Mouse (Mus musculus) intestine, embryonic 14.5 days (tissue): ENCODE data around the gene Sgsm1. TPM values are rescaled to one million over a fixed set of nuclear protein-coding genes. Genes with fewer than 3 reads are reported as not detected.

Experiments
- ATAC-seq: fragments of 200-750 bp; cut with Nextera tagmentation; replicated peaks from 2 replicates; pipeline ENCODE4 v1.8.0; 2017; ENCODE audit warnings: low read depth, moderate number of reproducible peaks, moderate TSS enrichment, moderate library complexity; ENCODE audit not compliant: low FRiP score, low TSS enrichment
- DNase-seq: peaks from one replicate; pipeline ENCODE4 v3.0.0-alpha.2; 2018; ENCODE audit warnings: low spot score
- H3K27ac ChIP-seq: fragments of 300-500 bp; sonication (generic); 2 replicates; pipeline ENCODE4 v1.5.1; 2014; ENCODE audit warnings: low read depth, mild to moderate bottlenecking, control low read depth
- H3K27me3 ChIP-seq: fragments of 300-500 bp; sonication (generic); replicated peaks from 2 replicates; pipeline ENCODE4 v1.6.1; 2014; ENCODE audit warnings: low read length, control low read depth; ENCODE audit not compliant: control insufficient read depth, insufficient read depth
- H3K36me3 ChIP-seq: fragments of 300-500 bp; sonication (generic); 2 replicates; pipeline ENCODE4 v1.6.1; 2014; ENCODE audit warnings: low read length, control low read depth; ENCODE audit not compliant: control insufficient read depth, insufficient read depth
- H3K4me1 ChIP-seq: fragments of 300-500 bp; sonication (generic); replicated peaks from 2 replicates; pipeline ENCODE4 v1.6.1; 2014; ENCODE audit warnings: low read length, control low read depth, mixed read lengths; ENCODE audit not compliant: control insufficient read depth, insufficient read depth
- H3K4me2 ChIP-seq: fragments of 300-500 bp; sonication (generic); 2 replicates; pipeline ENCODE4 v1.6.1; 2014; ENCODE audit warnings: low read length
- H3K4me3 ChIP-seq: fragments of 300-500 bp; sonication (generic); 2 replicates; pipeline ENCODE4 v1.5.1; 2014; ENCODE audit warnings: low read depth, low read length, control low read depth, mixed read lengths
- H3K9ac ChIP-seq: fragments of 300-500 bp; sonication (generic); 2 replicates; pipeline ENCODE4 v1.6.1; 2014; ENCODE audit warnings: mild to moderate bottlenecking, low read length
- H3K9me3 ChIP-seq: fragments of 300-500 bp; sonication (generic); 2 replicates; pipeline ENCODE4 v1.6.1; 2016; ENCODE audit warnings: low read length, control low read depth; ENCODE audit not compliant: control insufficient read depth
- WGBS: fragments of 180-500 bp; shearing (Covaris S2); extraction: QIAGEN DNeasy Blood & Tissue Kit; methylation state at CpG from one replicate; pipeline ENCODE4 v1.1.7; 2014; 5-methylcytosine and 5-hydroxymethylcytosine counted together
- polyA plus RNA-seq: library from polyadenylated mRNA; unstranded; fragments of >200 nt; fragmentation: Nextera tagmentation; extraction: Ambion mirVana; gene quantifications from 2 replicates; pipeline ENCODE4 v1.2.1, GENCODE M21; 2014

The Sgsm1 gene
- polyA plus RNA-seq, 1 experiment from 2014 or later: 8.8 TPM

GRCm38 (mm10) chr5:113293446-113293845, 17.1 kb downstream of the Sgsm1 start:
- Histone ChIP-seq H3K4me2 (no peak overlapping the region), H3K36me3 (no peaks in the 10 kb centered on the region), H3K4me3 (no peak overlapping the region), H3K4me1 (no peaks in the 10 kb centered on the region; the same call in 1 of the 2 replicates), H3K27ac (no peak overlapping the region), H3K27me3 (peaks cover 15% of the 10 kb centered on the region), H3K9me3 (no peaks in the 10 kb centered on the region), H3K9ac (no peak overlapping the region)
- DNase-seq: no peak
- ATAC-seq: no peak
- WGBS: 75% methylated on average over 4 of the region's 4 CpGs

- Histone ChIP-seq H3K4me3 (no peak overlapping the region), H3K4me2 (no peak overlapping the region), H3K9me3 (no peaks in the 10 kb centered on the region), H3K4me1 (no peaks in the 10 kb centered on the region; the same call in 1 of the 2 replicates), H3K27ac (no peak overlapping the region), H3K9ac (no peak overlapping the region), H3K36me3 (no peaks in the 10 kb centered on the region), H3K27me3 (peaks cover 19% of the 10 kb centered on the region)
- 70% methylated on average over 8 of the region's 8 CpGs for WGBS
- no peak for DNase-seq
- ATAC-seq: no peak
These were observed 17.8 kb downstream of the Sgsm1 start for GRCm38 (mm10) chr5:113292832-113293231.

GRCm38 (mm10) chr5:113292179-113292578, 18.4 kb downstream of the Sgsm1 start:
- H3K36me3 ChIP-seq: no peaks in the 10 kb centered on the region
- no peak overlapping the region for H3K4me3 ChIP-seq
- H3K27ac ChIP-seq: no peak overlapping the region
- no peaks in the 10 kb centered on the region for H3K9me3 ChIP-seq
- DNase-seq: peak; percentile 89
- H3K9ac ChIP-seq: no peak overlapping the region
- WGBS: 9% methylated on average over 8 of the region's 8 CpGs
- H3K4me2 ChIP-seq: no peak overlapping the region
- ATAC-seq: no peak
- no peaks in the 10 kb centered on the region; the same call in 1 of the 2 replicates for H3K4me1 ChIP-seq
- H3K27me3 ChIP-seq: peaks cover 26% of the 10 kb centered on the region

GRCm38 (mm10) chr5:113291125-113291524, 19.5 kb downstream of the Sgsm1 start:
- Histone ChIP-seq H3K27ac (no peak overlapping the region), H3K9ac (no peak overlapping the region), H3K27me3 (peaks cover 31% of the 10 kb centered on the region), H3K9me3 (no peaks in the 10 kb centered on the region), H3K4me1 (no peaks in the 10 kb centered on the region; the same call in 1 of the 2 replicates), H3K4me3 (no peak overlapping the region), H3K36me3 (no peaks in the 10 kb centered on the region), H3K4me2 (no peak overlapping the region)
- 91% methylated on average over 4 of the region's 4 CpGs for WGBS
- no peak for DNase-seq
- no peak for ATAC-seq

- peaks cover 31% of the 10 kb centered on the region for H3K27me3 ChIP-seq
- DNase-seq: no peak
- 40% methylated on average over 14 of the region's 14 CpGs for WGBS
- no peak overlapping the region for H3K4me3 ChIP-seq
- no peaks in the 10 kb centered on the region for H3K36me3 ChIP-seq
- no peak overlapping the region for H3K9ac ChIP-seq
- H3K9me3 ChIP-seq: no peaks in the 10 kb centered on the region
- H3K4me1 ChIP-seq: no peaks in the 10 kb centered on the region
- no peak overlapping the region for H3K4me2 ChIP-seq
- no peak for ATAC-seq
- no peak overlapping the region for H3K27ac ChIP-seq
These were observed 20.4 kb downstream of the Sgsm1 start for GRCm38 (mm10) chr5:113290149-113290548.

GRCm38 (mm10) chr5:113288490-113288889, 22.1 kb downstream of the Sgsm1 start:
- WGBS: 46% methylated on average over 13 of the region's 13 CpGs
- no peak for ATAC-seq
- peaks cover 31% of the 10 kb centered on the region for H3K27me3 ChIP-seq

GRCm38 (mm10) chr5:113287762-113288161, 22.8 kb downstream of the Sgsm1 start:
- no peak for DNase-seq
- WGBS: 46% methylated on average over 5 of the region's 5 CpGs
- H3K9me3 ChIP-seq: no peaks in the 10 kb centered on the region

More at GRCm38 (mm10) chr5:113288490-113288889, 22.1 kb downstream of the Sgsm1 start:
- Histone ChIP-seq H3K27ac (no peak overlapping the region), H3K9ac (no peak overlapping the region), H3K4me1 (no peaks in the 10 kb centered on the region), H3K4me2 (no peak overlapping the region), H3K9me3 (no peaks in the 10 kb centered on the region), H3K4me3 (no peak overlapping the region), H3K36me3 (no peaks in the 10 kb centered on the region)
- no peak for DNase-seq

GRCm38 (mm10) chr5:113286591-113287520, 23.7 kb downstream of the Sgsm1 start:
- Histone ChIP-seq H3K27me3 (peaks cover 31% of the 10 kb centered on the region), H3K27ac (no peak overlapping the region), H3K4me2 (peak overlapping the region; percentile 39), H3K4me1 (no peaks in the 10 kb centered on the region), H3K9me3 (no peaks in the 10 kb centered on the region), H3K36me3 (no peaks in the 10 kb centered on the region), H3K4me3 (no peak overlapping the region), H3K9ac (no peak overlapping the region)
- WGBS: 4% methylated on average over 59 of the region's 60 CpGs
- DNase-seq (peak; percentile 84), ATAC-seq (no peak)

More at GRCm38 (mm10) chr5:113287762-113288161, 22.8 kb downstream of the Sgsm1 start:
- no peak overlapping the region for H3K27ac ChIP-seq
- no peak for ATAC-seq
- no peak overlapping the region for H3K9ac ChIP-seq
- H3K27me3 ChIP-seq: peaks cover 31% of the 10 kb centered on the region
- no peak overlapping the region for H3K4me3 ChIP-seq
- no peaks in the 10 kb centered on the region for H3K36me3 ChIP-seq
- no peaks in the 10 kb centered on the region for H3K4me1 ChIP-seq
- H3K4me2 ChIP-seq: no peak overlapping the region
